Mouse (Mus musculus): Measurements from ENCODE around the gene Ddx31. TPM values are rescaled to one million over a fixed set of nuclear protein-coding genes. Genes with fewer than 3 reads are reported as not detected.

Gene Ddx31
- 2.6 and 3.0 TPM in 2 replicates for polyA plus RNA-seq (2012; rRNA removed)

- peak; percentile 70 for DNase-seq (ENCODE audit: low read depth, low spot score)
- under 1% methylated on average over 63 of the region's 63 CpGs for WGBS
These were observed at the start of gene Ddx31, which contains the start of gene Gtf3c4 for GRCm38 (mm10) chr2:28840222-28840951. Gene Ddx31 (plus strand): TSS chr2:28840406. Gene Gtf3c4 (minus strand): TSS chr2:28840360.

- DNase-seq (ENCODE audit: low read depth, low spot score): no peak
- WGBS: 21% methylated on average over 5 of the region's 6 CpGs
These were observed 47.1 kb upstream of the Ddx31 start for GRCm38 (mm10) chr2:28792931-28793610.

GRCm38 (mm10) chr2:28794623-28795022, 45.6 kb upstream of the Ddx31 start:
- no peak for DNase-seq (ENCODE audit: low read depth, low spot score)
- WGBS: 84% methylated on average over 5 of the region's 5 CpGs

- 40% methylated on average over 8 of the region's 8 CpGs for WGBS
- DNase-seq (ENCODE audit: low read depth, low spot score): no peak
These were observed 43.9 kb upstream of the Ddx31 start for GRCm38 (mm10) chr2:28796298-28796697.

GRCm38 (mm10) chr2:28797490-28798106, 42.6 kb upstream of the Ddx31 start:
- no peak for DNase-seq (ENCODE audit: low read depth, low spot score)
- 64% methylated on average over 18 of the region's 18 CpGs for WGBS

- WGBS: 13% methylated on average over 3 of the region's 3 CpGs
- no peak for DNase-seq (ENCODE audit: low read depth, low spot score)
These were observed 41.8 kb upstream of the Ddx31 start for GRCm38 (mm10) chr2:28798390-28798789.

- DNase-seq (ENCODE audit: low read depth, low spot score): no peak
- 26% methylated on average over 2 of the region's 2 CpGs for WGBS
These were observed 40.6 kb upstream of the Ddx31 start for GRCm38 (mm10) chr2:28799575-28799974.

GRCm38 (mm10) chr2:28803406-28803805, 36.8 kb upstream of the Ddx31 start:
- 79% methylated on average over 7 of the region's 7 CpGs for WGBS
- no peak for DNase-seq (ENCODE audit: low read depth, low spot score)

GRCm38 (mm10) chr2:28808841-28809240, 31.4 kb upstream of the Ddx31 start:
- no peak for DNase-seq (ENCODE audit: low read depth, low spot score)
- WGBS: 77% methylated on average over 6 of the region's 6 CpGs

GRCm38 (mm10) chr2:28810260-28811013, 29.8 kb upstream of the Ddx31 start:
- WGBS: 32% methylated on average over 5 of the region's 5 CpGs
- DNase-seq (ENCODE audit: low read depth, low spot score): no peak

GRCm38 (mm10) chr2:28818866-28819265, 21.3 kb upstream of the Ddx31 start:
- DNase-seq (ENCODE audit: low read depth, low spot score): no peak

GRCm38 (mm10) chr2:28829265-28829664, 10.9 kb upstream of the Ddx31 start:
- WGBS: 30% methylated on average over 4 of the region's 4 CpGs

More at GRCm38 (mm10) chr2:28818866-28819265, 21.3 kb upstream of the Ddx31 start:
- WGBS: 68% methylated on average over 4 of the region's 4 CpGs

GRCm38 (mm10) chr2:28836181-28836940, 3.8 kb upstream of the Ddx31 start:
- no peak for DNase-seq (ENCODE audit: low read depth, low spot score)
- 55% methylated on average over 3 of the region's 3 CpGs for WGBS

More at GRCm38 (mm10) chr2:28829265-28829664, 10.9 kb upstream of the Ddx31 start:
- DNase-seq (ENCODE audit: low read depth, low spot score): no peak

- no peak for DNase-seq (ENCODE audit: low read depth, low spot score)
- under 1% methylated on average over 53 of the region's 53 CpGs for WGBS
These were observed 545 bp upstream of the Ddx31 start for GRCm38 (mm10) chr2:28839501-28840221.

GRCm38 (mm10) chr2:28842042-28842441, 1.8 kb downstream of the Ddx31 start:
- WGBS: 47% methylated on average over 3 of the region's 3 CpGs
- no peak for DNase-seq (ENCODE audit: low read depth, low spot score)

GRCm38 (mm10) chr2:28848879-28849278, 8.7 kb downstream of the Ddx31 start:
- 58% methylated on average over 2 of the region's 2 CpGs for WGBS
- DNase-seq (ENCODE audit: low read depth, low spot score): no peak

GRCm38 (mm10) chr2:28852594-28852993, 12.4 kb downstream of the Ddx31 start:
- 84% methylated on average over 3 of the region's 3 CpGs for WGBS
- DNase-seq (ENCODE audit: low read depth, low spot score): no peak

- WGBS: 93% methylated on average over 2 of the region's 2 CpGs
- no peak for DNase-seq (ENCODE audit: low read depth, low spot score)
These were observed 15.6 kb downstream of the Ddx31 start for GRCm38 (mm10) chr2:28855773-28856172.

All from large intestine, adult 2 months (tissue).